Mouse (Mus musculus) limb, embryonic 12.5 days (tissue): ENCODE measurements around the gene Gpd1. TPM values are rescaled to one million over a fixed set of nuclear protein-coding genes. Genes with fewer than 3 reads are reported as not detected.

Experiments
- ATAC-seq: fragments of 200-750 bp; cut with Nextera tagmentation; 2 replicates; pipeline ENCODE4 v1.8.0; 2017; ENCODE audit warnings: low read depth, moderate TSS enrichment; ENCODE audit not compliant: insufficient number of reproducible peaks, insufficient read depth, low FRiP score, low TSS enrichment
- H3K27ac ChIP-seq: fragments of 300-500 bp; sonication (generic); 2 replicates; pipeline ENCODE4 v1.5.1; 2016; ENCODE audit warnings: mild to moderate bottlenecking, moderate library complexity
- H3K27me3 ChIP-seq: fragments of 300-500 bp; sonication (generic); 2 replicates; pipeline ENCODE4 v1.6.1; 2016; ENCODE audit warnings: mild to moderate bottlenecking, moderate library complexity
- H3K36me3 ChIP-seq: fragments of 300-500 bp; sonication (generic); 2 replicates; pipeline ENCODE4 v1.6.1; 2016; ENCODE audit warnings: mild to moderate bottlenecking, moderate library complexity
- H3K4me1 ChIP-seq: fragments of 300-500 bp; sonication (generic); replicated peaks from 2 replicates; pipeline ENCODE4 v1.6.1; 2016
- H3K4me2 ChIP-seq: fragments of 300-500 bp; sonication (generic); 2 replicates; pipeline ENCODE4 v1.6.1; 2016; ENCODE audit warnings: mild to moderate bottlenecking, moderate library complexity
- H3K4me3 ChIP-seq: fragments of 300-500 bp; sonication (generic); replicated peaks from 2 replicates; pipeline ENCODE4 v1.5.1; 2016; ENCODE audit warnings: mild to moderate bottlenecking
- H3K9ac ChIP-seq: fragments of 300-500 bp; sonication (generic); replicated peaks from 2 replicates; pipeline ENCODE4 v1.6.1; 2016; ENCODE audit warnings: mild to moderate bottlenecking, moderate library complexity
- H3K9me3 ChIP-seq: fragments of 300-500 bp; sonication (generic); 2 replicates; pipeline ENCODE4 v1.6.1; 2016; ENCODE audit warnings: mild to moderate bottlenecking, moderate library complexity
- WGBS: fragments of 180-500 bp; shearing (Covaris S2); methylation state at CpG from one replicate; pipeline ENCODE4 v1.1.7; 2016; 5-methylcytosine and 5-hydroxymethylcytosine counted together
- polyA plus RNA-seq: library from polyadenylated mRNA; unstranded; fragments of >200 nt; fragmentation: Nextera tagmentation; extraction: Ambion mirVana; gene quantifications from 2 replicates; pipeline ENCODE4 v1.2.1, GENCODE M21; 2016

Gene Gpd1
- polyA plus RNA-seq, 1 experiment from 2014 or later, result 0.58 TPM

DNA sequence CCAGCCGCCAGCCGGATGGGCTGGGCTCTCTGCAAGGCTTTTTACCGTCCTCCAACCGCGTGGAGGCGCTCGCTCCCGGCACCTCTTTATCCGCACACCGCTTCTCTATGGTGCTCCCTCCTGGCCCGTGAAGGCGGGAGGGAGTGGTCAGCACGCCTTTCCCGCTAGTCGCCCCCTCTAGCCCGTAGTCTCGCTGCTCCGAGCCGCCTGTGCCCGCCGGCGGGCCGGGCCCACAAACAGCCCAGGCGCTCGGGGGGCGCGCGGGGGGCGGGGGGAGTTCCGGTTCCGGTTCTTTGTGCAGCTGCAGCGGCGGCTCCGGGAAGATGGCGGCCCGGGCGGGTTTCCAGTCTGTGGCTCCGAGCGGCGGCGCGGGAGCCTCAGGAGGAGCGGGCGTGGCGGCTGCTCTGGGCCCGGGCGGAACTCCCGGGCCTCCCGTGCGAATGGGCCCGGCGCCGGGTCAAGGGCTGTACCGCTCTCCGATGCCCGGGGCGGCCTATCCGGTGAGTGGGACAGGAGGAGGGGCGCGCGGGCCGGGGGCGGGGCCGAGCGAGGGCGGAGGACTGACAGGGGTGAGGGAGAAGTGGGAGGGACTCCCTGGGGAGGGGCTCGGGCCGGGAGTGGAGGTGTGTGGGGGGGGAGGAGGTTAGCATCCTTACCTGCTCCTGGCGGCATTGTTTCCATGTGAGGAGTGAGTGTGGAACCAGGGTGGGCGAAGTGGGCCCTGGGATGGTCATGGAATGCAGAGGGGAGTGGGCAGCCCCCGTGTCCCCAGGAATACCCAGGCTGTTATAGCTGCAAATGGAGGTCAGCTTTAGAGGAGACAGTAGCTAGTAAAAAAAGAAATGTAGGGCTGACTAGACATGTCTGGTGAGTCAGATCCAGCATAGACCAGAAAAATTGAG lies 15.1 kb upstream of the Gpd1 start, which contains the start of gene Smarcd1:
Smarcd1 (plus strand) TSS at position 131 of the 902 bp plus-strand sequence.
- H3K4me3 ChIP-seq, result peak within 1 kb of the TSS; percentile 75
- peaks cover 18% of the 10 kb centered on the region for H3K27me3 ChIP-seq
- under 1% methylated on average over 70 of the region's 71 CpGs for WGBS
- peaks cover 34% of the 10 kb centered on the region for H3K36me3 ChIP-seq
- peak; percentile 95 for ATAC-seq
- no peaks in the 10 kb centered on the region for H3K9me3 ChIP-seq
- H3K9ac ChIP-seq, result peak within 1 kb of the TSS; percentile 97
- H3K4me2 ChIP-seq, result peak within 1 kb of the TSS; percentile 83
- H3K4me1 ChIP-seq, result peaks cover 27% of the 10 kb centered on the region
- peak within 1 kb of the TSS; percentile 97 for H3K27ac ChIP-seq

DNA sequence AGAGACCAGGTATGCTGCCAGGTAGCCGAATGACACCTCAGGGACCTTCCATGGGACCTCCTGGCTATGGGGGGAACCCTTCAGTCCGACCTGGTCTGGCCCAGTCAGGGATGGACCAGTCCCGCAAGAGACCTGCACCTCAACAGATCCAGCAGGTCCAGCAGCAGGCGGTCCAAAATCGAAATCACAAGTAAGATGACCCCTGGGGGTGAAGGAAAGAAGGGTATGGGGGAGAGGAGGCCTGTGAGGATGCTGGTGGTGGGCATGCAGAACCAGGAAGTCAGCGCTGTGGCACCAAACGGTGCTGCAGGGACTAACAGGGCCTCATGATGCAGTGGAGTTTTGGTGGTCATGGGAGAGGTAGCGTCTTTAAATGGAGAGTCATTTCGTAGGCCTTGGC lies 14.2 kb upstream of the Gpd1 start:
- Histone ChIP-seq H3K27ac (peak overlapping the region; percentile 97; the same call in 1 of the 2 replicates), H3K36me3 (peaks cover 42% of the 10 kb centered on the region), H3K4me1 (peaks cover 27% of the 10 kb centered on the region), H3K4me3 (peak overlapping the region; percentile 75), H3K4me2 (peak overlapping the region; percentile 83), H3K9me3 (no peaks in the 10 kb centered on the region), H3K9ac (peak overlapping the region; percentile 97), H3K27me3 (peaks cover 10% of the 10 kb centered on the region)
- 63% methylated on average over 9 of the region's 9 CpGs for WGBS
- no peak for ATAC-seq

DNA sequence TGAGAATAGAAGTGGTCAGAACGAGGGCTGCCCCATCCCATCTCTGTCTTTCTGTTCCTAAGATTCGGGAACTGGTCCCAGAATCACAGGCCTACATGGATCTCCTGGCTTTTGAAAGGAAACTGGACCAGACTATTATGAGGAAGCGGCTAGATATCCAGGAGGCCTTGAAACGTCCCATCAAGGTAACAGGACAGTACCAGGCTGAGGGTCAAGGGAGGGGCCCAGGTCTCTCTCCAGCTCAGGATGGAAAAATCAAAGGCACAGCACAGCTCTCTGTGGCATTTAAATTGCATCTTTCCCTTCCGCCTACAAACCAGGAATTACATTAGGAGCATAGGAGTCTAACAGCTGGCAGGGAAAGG lies 13.7 kb upstream of the Gpd1 start:
- H3K9ac ChIP-seq, result peak overlapping the region; percentile 97; the same call in 1 of the 2 replicates
- peaks cover 4% of the 10 kb centered on the region for H3K27me3 ChIP-seq
- no peak for ATAC-seq
- peak overlapping the region; percentile 75 for H3K4me3 ChIP-seq
- H3K9me3 ChIP-seq, result no peaks in the 10 kb centered on the region
- peak overlapping the region; percentile 97; the same call in 1 of the 2 replicates for H3K27ac ChIP-seq
- H3K4me2 ChIP-seq, result peak overlapping the region; percentile 83
- peaks cover 48% of the 10 kb centered on the region for H3K36me3 ChIP-seq
- peaks cover 27% of the 10 kb centered on the region for H3K4me1 ChIP-seq
- 82% methylated on average over 5 of the region's 5 CpGs for WGBS

DNA sequence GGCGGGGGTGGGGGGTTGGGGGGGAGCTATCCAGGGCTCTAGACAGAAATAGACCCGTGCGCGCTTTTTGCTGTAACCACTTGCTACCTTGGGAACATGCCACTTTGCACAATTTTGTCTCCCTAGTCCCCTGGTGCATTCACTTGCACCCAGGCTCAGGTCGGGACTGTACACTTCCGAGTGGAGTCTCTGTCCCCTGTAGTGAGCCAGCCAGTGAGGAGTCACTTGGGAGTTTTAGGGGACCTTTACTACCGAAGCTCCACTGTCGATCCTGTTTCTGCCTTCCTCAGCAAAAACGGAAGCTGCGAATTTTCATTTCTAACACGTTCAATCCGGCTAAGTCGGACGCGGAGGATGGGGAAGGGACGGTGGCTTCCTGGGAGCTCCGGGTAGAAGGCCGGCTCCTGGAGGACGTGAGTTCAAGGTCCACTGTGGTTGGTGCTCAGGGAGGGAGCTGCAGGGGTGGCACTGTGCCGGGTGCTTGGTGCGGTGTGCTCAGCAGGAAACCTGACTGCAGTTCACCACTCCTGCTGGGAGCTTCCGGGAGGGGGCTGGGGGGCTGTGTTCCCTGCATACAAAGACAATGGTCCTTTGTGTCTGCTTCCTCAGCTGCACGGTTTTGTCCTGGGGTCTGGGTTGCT lies 13.2 kb upstream of the Gpd1 start:
- peak overlapping the region; percentile 83 for H3K4me2 ChIP-seq
- peaks cover 53% of the 10 kb centered on the region for H3K36me3 ChIP-seq
- ATAC-seq, result no peak
- H3K27ac ChIP-seq, result peak overlapping the region; percentile 97
- no peaks in the 10 kb centered on the region for H3K9me3 ChIP-seq
- peaks cover 27% of the 10 kb centered on the region for H3K4me1 ChIP-seq
- peaks cover 4% of the 10 kb centered on the region; the same call in 1 of the 2 replicates for H3K27me3 ChIP-seq
- H3K9ac ChIP-seq, result peak overlapping the region; percentile 97
- WGBS, result 59% methylated on average over 23 of the region's 23 CpGs
- no peak overlapping the region; the same call in 1 of the 2 replicates for H3K4me3 ChIP-seq

DNA sequence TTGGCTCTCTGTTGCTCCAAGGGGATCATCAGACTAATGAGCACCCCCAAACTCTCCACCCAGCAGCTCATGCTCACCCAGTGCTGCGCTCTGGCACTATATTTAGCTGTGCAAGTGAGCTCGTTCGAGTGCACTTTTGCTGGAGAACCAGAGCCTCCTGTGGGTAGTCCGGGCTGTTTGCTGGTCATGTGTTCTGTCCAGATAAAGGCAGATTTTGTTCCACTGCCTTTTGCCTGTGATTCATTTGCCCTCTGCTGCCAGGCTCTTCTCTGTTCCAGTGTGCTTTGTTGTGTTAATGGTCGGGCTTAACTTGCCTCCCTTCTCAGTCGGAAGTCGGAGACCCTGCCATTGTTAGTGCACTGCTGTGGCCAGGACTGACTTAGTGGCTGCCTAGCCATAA lies 12.4 kb upstream of the Gpd1 start:
- no peak for ATAC-seq
- WGBS, result 81% methylated on average over 7 of the region's 7 CpGs
- no peak overlapping the region for H3K4me3 ChIP-seq
- peak overlapping the region; percentile 97; the same call in 1 of the 2 replicates for H3K27ac ChIP-seq
- no peaks in the 10 kb centered on the region for H3K27me3 ChIP-seq
- H3K9me3 ChIP-seq, result no peaks in the 10 kb centered on the region
- 0 out of 2 replicates have a peak overlapping the region, but pooled peaks have one; percentile 28 for H3K9ac ChIP-seq
- H3K4me1 ChIP-seq, result peaks cover 27% of the 10 kb centered on the region
- peaks cover 60% of the 10 kb centered on the region for H3K36me3 ChIP-seq
- peak overlapping the region; percentile 83; the same call in 1 of the 2 replicates for H3K4me2 ChIP-seq

DNA sequence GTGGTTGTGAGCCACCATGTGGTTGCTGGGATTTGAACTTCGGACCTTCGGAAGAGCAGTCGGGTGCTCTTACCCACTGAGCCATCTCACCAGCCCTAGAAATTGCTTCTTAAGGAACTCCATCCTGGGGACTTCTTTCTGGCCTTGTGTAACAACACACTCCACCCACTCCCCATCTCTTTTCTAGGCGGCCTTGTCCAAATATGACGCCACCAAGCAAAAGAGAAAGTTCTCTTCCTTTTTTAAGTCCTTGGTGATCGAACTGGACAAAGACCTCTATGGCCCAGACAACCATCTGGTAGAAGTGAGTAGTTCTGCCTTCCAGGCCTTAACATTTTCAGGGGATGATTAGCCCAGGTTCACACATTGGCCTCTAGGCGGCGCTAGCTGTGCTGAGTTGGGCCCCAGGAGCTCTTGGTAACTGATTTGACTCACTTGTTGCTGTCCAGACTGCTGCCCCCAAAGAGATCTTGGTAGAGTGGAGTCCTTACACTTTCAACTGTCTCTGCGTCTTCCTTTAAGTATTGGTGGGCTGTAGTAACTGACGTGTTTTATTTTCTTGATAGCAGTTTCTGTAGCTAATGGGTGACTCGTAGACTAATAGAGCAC lies 11.8 kb upstream of the Gpd1 start, which contains the start of gene Gm17349:
Gm17349 (minus strand) TSS at position 51 of the 609 bp plus-strand sequence.
- Histone ChIP-seq H3K4me1 (peaks cover 27% of the 10 kb centered on the region), H3K9me3 (no peaks in the 10 kb centered on the region), H3K9ac (peak within 1 kb of the TSS; percentile 28), H3K4me3 (no peak within 1 kb of the TSS; the same call in 1 of the 2 replicates), H3K27ac (peak within 1 kb of the TSS; percentile 97), H3K27me3 (no peaks in the 10 kb centered on the region), H3K4me2 (peak within 1 kb of the TSS; percentile 83), H3K36me3 (peaks cover 67% of the 10 kb centered on the region)
- WGBS, result 65% methylated on average over 11 of the region's 11 CpGs
- no peak for ATAC-seq

DNA sequence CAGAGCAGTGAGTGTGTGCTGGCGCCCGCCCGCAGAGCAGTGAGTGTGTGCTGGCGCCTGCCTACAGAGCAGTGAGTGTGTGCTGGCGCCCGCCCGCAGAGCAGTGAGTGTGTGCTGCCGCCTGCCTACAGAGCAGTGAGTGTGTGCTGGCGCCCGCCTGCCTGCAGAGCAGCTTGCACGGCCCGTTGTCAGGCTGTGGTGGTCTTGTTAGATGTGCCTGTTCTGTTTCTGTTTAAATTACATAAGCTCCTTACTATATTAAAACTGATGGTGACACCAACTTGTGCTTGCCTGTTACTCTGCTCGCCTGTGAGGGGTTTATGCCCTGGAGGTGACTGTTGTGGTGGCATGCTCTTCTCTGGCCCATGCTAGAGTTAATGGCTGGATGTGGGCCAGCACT lies 9.1 kb upstream of the Gpd1 start:
- Histone ChIP-seq H3K27ac (no peak overlapping the region), H3K4me2 (no peak overlapping the region), H3K4me1 (peaks cover 18% of the 10 kb centered on the region), H3K9me3 (no peaks in the 10 kb centered on the region), H3K27me3 (no peaks in the 10 kb centered on the region), H3K9ac (no peak overlapping the region), H3K4me3 (no peak overlapping the region), H3K36me3 (peaks cover 93% of the 10 kb centered on the region)
- ATAC-seq, result no peak
- WGBS, result 94% methylated on average over 13 of the region's 13 CpGs

DNA sequence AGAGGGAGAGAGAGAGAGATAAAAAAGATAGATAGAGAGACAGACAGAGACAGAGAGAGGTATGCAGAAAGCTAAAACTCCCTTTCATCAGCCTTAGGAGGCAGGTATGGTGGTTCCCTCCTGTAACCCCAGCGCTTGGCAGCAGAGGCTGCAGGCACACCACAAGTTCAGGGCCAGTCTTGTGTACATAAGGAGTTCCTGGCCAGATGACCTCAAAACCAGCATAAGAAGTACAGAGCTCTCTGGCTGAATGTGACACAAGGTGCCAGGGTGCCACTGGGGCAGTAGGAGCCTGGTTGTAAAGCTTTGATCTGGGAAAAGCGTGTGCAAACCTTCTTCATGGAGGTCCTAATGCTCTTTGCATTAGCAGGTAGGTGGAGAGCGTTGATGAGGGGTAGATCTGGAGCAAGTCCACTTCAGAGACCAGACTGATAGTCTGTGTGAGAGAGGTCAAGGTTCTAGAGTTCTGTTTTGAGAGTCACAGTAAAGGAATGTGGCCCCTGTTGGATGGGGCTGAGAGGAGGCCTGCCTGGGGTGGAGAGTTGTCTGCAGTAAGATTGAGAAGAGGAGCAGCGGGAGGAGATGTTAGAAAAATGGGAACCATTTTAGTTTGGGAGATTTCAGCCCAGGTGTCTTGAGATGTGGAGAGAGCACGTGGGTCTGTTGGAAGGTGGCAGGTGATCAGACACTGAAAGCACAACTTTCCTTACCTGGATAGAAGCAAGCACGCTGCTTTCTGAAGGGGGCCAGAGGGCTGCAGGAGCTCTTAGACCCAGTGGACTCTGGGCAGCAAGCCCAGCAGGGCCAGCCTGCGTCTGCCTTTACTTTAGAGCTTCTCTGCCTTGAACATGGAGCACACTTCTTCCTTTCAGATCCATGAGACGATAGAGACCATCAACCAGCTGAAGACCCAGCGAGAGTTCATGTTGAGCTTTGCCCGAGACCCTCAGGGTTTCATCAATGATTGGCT lies 6.8 kb upstream of the Gpd1 start:
- Histone ChIP-seq H3K9me3 (no peaks in the 10 kb centered on the region), H3K4me3 (no peak overlapping the region), H3K27ac (no peak overlapping the region), H3K9ac (no peak overlapping the region), H3K27me3 (no peaks in the 10 kb centered on the region), H3K36me3 (peaks cover 90% of the 10 kb centered on the region), H3K4me1 (no peaks in the 10 kb centered on the region), H3K4me2 (no peak overlapping the region)
- no peak for ATAC-seq
- 94% methylated on average over 10 of the region's 10 CpGs for WGBS

DNA sequence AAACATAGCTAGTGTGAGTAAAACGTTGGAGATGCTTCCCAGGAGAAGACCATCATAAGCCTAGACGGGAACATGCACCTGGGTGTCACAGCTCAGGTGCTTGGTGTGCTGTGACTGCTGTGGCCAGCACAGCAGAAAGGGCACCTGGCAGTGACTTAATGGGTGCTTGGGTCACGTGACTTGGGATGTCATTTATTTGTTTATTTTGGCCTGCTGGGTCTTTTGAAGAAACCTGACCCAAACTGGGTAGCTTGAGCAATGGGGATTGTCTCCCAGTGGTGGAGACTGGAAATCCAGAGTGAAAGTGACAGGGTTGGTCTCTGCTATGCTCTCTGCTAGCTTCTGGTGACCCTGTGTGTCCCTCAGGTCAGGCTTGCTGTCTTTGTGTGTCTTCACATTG lies 5.8 kb upstream of the Gpd1 start:
- Histone ChIP-seq H3K9ac (no peak overlapping the region), H3K4me3 (no peak overlapping the region), H3K27me3 (no peaks in the 10 kb centered on the region), H3K9me3 (no peaks in the 10 kb centered on the region), H3K36me3 (peaks cover 91% of the 10 kb centered on the region), H3K27ac (no peak overlapping the region), H3K4me2 (no peak overlapping the region), H3K4me1 (peaks cover 7% of the 10 kb centered on the region)
- WGBS, result 75% methylated on average over 3 of the region's 3 CpGs
- no peak for ATAC-seq
